7 mouse cellular contexts compared by ENCODE assay signal in genomic region chr17:82857199-82858147, GRCm38 (mm10).
DNase-seq lines count a peak whose midpoint lies in the region; ATAC-seq and TF ChIP-seq lines count a peak whose summit lies in the region.

No protein-coding gene starts in this region.

- 26% methylated on average over 16 of the region's 16 CpGs for WGBS in embryonic facial prominence, embryonic 11.5 days
- 27% methylated on average over 16 of the region's 16 CpGs for WGBS in heart, adult 2 months
- 11% methylated on average over 16 of the region's 16 CpGs for WGBS in kidney, adult 2 months
- 26% methylated on average over 16 of the region's 16 CpGs for WGBS in limb, embryonic 10.5 days
- 8% methylated on average over 16 of the region's 16 CpGs for WGBS in midbrain, embryonic 14.5 days

- ATAC-seq in embryonic facial prominence, embryonic 11.5 days (replicated peaks; ENCODE audit: insufficient number of reproducible peaks, low FRiP score, low TSS enrichment, low read depth): peak; percentile 94
- peak; percentile 95 for ATAC-seq in midbrain, embryonic 14.5 days (ENCODE audit: low FRiP score, low TSS enrichment)

- no peak overlapping the region for H3K27ac ChIP-seq in embryonic facial prominence, embryonic 11.5 days (replicated peaks; ENCODE audit: low read depth, low read length)
- no peak overlapping the region for H3K27ac ChIP-seq in heart, adult 2 months
- H3K27ac ChIP-seq in kidney, adult 2 months (ENCODE audit: insufficient read depth, low read depth, low read length): no peak overlapping the region
- peak overlapping the region; percentile 75 for H3K27ac ChIP-seq in limb, embryonic 10.5 days
- H3K27ac ChIP-seq in midbrain, embryonic 14.5 days (replicated peaks; ENCODE audit: low read depth, low read length): no peak overlapping the region

- no peak overlapping the region for H3K9ac ChIP-seq in embryonic facial prominence, embryonic 11.5 days (replicated peaks; ENCODE audit: low read length)
- H3K9ac ChIP-seq in heart, adult 2 months (ENCODE audit: low read depth, low read length): no peak overlapping the region
- peak overlapping the region; percentile 39; the same call in 1 of the 2 replicates for H3K9ac ChIP-seq in midbrain, embryonic 14.5 days (replicated peaks; ENCODE audit: low read length)

- no peaks in the 10 kb centered on the region for H3K36me3 ChIP-seq in embryonic facial prominence, embryonic 11.5 days (replicated peaks; ENCODE audit: control insufficient read depth, insufficient read depth, low read depth, low read length)
- H3K36me3 ChIP-seq in heart, adult 2 months (ENCODE audit: control insufficient read depth, insufficient read depth, low read length): no peaks in the 10 kb centered on the region
- no peaks in the 10 kb centered on the region for H3K36me3 ChIP-seq in kidney, adult 2 months (ENCODE audit: control insufficient read depth, insufficient read depth, low read length)
- no peaks in the 10 kb centered on the region for H3K36me3 ChIP-seq in limb, embryonic 10.5 days
- no peaks in the 10 kb centered on the region for H3K36me3 ChIP-seq in midbrain, embryonic 14.5 days (ENCODE audit: control insufficient read depth, insufficient read depth, low read length)

- TF ChIP-seq POLR2A in heart, adult 2 months (IDR thresholded peaks at IDR 0.05; ENCODE audit: insufficient read depth, low read depth, low read length): no peak
- no peak for TF ChIP-seq POLR2A in kidney, adult 2 months (IDR thresholded peaks at IDR 0.05; ENCODE audit: low read depth, low read length)

- intact Hi-C loops in heart, adult 2 months (cut with DNase I): loop anchor here (5.0 kb wide), 1 partner anchor 1665 kb away; no protein-coding TSS in a partner anchor

- no peaks in the 10 kb centered on the region for H3K9me3 ChIP-seq in embryonic facial prominence, embryonic 11.5 days (replicated peaks; ENCODE audit: control insufficient read depth, low read length)
- H3K9me3 ChIP-seq in limb, embryonic 10.5 days (replicated peaks): no peaks in the 10 kb centered on the region
- H3K9me3 ChIP-seq in midbrain, embryonic 14.5 days (ENCODE audit: control insufficient read depth, low read length): no peaks in the 10 kb centered on the region

- no peaks in the 10 kb centered on the region for H3K79me2 ChIP-seq in heart, adult 2 months (replicated peaks; ENCODE audit: control insufficient read depth, insufficient read depth, low read length)

- H3K4me3 ChIP-seq in embryonic facial prominence, embryonic 11.5 days (ENCODE audit: low read depth, low read length): no peak overlapping the region
- H3K4me3 ChIP-seq in heart, adult 2 months: no peak overlapping the region
- H3K4me3 ChIP-seq in kidney, adult 2 months (ENCODE audit: insufficient read depth, low read depth, low read length): no peak overlapping the region
- H3K4me3 ChIP-seq in limb, embryonic 10.5 days: peak overlapping the region; percentile 42
- peak overlapping the region; percentile 20 for H3K4me3 ChIP-seq in midbrain, embryonic 14.5 days (replicated peaks; ENCODE audit: low read depth, low read length)

- H3K27me3 ChIP-seq in embryonic facial prominence, embryonic 11.5 days (ENCODE audit: control insufficient read depth, insufficient read depth, low read length): no peaks in the 10 kb centered on the region
- no peaks in the 10 kb centered on the region for H3K27me3 ChIP-seq in heart, adult 2 months (ENCODE audit: control insufficient read depth, insufficient read depth, low read length)
- H3K27me3 ChIP-seq in kidney, adult 2 months (replicated peaks; ENCODE audit: control insufficient read depth, insufficient read depth, low read length): no peaks in the 10 kb centered on the region
- no peaks in the 10 kb centered on the region for H3K27me3 ChIP-seq in limb, embryonic 10.5 days (ENCODE audit: low read depth, poor library complexity, severe bottlenecking)
- H3K27me3 ChIP-seq in midbrain, embryonic 14.5 days (ENCODE audit: control insufficient read depth, insufficient read depth, low read length): no peaks in the 10 kb centered on the region

- H3K4me1 ChIP-seq in embryonic facial prominence, embryonic 11.5 days (ENCODE audit: control insufficient read depth, insufficient read depth, low read length): no peaks in the 10 kb centered on the region
- no peaks in the 10 kb centered on the region for H3K4me1 ChIP-seq in heart, adult 2 months (ENCODE audit: control insufficient read depth, insufficient read depth, low read length)
- no peaks in the 10 kb centered on the region for H3K4me1 ChIP-seq in kidney, adult 2 months (ENCODE audit: control insufficient read depth, insufficient read depth, low read length)
- H3K4me1 ChIP-seq in limb, embryonic 10.5 days: peaks cover 5% of the 10 kb centered on the region; the same call in 1 of the 2 replicates
- no peaks in the 10 kb centered on the region for H3K4me1 ChIP-seq in midbrain, embryonic 14.5 days (ENCODE audit: control insufficient read depth, insufficient read depth, low read length)

- H3K4me2 ChIP-seq in embryonic facial prominence, embryonic 11.5 days (ENCODE audit: low read depth, low read length): peak overlapping the region; percentile 16; the same call in 1 of the 2 replicates
- H3K4me2 ChIP-seq in midbrain, embryonic 14.5 days (ENCODE audit: low read length): peak overlapping the region; percentile 49

- DNase-seq in adrenal gland, postnatal 25 days: peak; percentile 76
- DNase-seq in embryonic facial prominence, embryonic 11.5 days (ENCODE audit: low spot score): peak; percentile 94
- DNase-seq in heart, adult 2 months: peak; percentile 47 to 64
- peak; percentile 73 for DNase-seq in kidney, adult 2 months
- DNase-seq in limb, embryonic 10.5 days (ENCODE audit: low spot score): peak; percentile 90
- DNase-seq in midbrain, embryonic 14.5 days: peak; percentile 95
- peak; percentile 28 to 71 for DNase-seq in spleen, postnatal 4 days (ENCODE audit: low spot score in 2 of 2)

- 0 out of 2 replicates have a peak, but pooled peaks have one; percentile 28 for TF ChIP-seq EP300 in heart, adult 2 months (IDR thresholded peaks at IDR 0.05; ENCODE audit: insufficient read depth, low read depth, low read length)

- TF ChIP-seq CTCF in heart, adult 2 months (IDR thresholded peaks at IDR 0.05): peak; percentile 89
- TF ChIP-seq CTCF in kidney, adult 2 months (conservative IDR thresholded peaks at IDR 0.05; ENCODE audit: insufficient read depth, insufficient read length, low read depth, low read length): peak; percentile 86

Comparison
In these comparisons a context has a peak if more than half of its experiments do, and no peak if none do; other contexts are left out.
1. H3K4me3 ChIP-seq: peak in limb, embryonic 10.5 days (single experiment) and midbrain, embryonic 14.5 days (single experiment); none in embryonic facial prominence, embryonic 11.5 days (single experiment), heart, adult 2 months (single experiment) and kidney, adult 2 months (single experiment).
2. Peak in every context shown above with its lines, with median percentiles within 50 percentile points of each other: DNase-seq.